11 mouse cellular contexts compared by ENCODE assay signal in the genomic region with DNA sequence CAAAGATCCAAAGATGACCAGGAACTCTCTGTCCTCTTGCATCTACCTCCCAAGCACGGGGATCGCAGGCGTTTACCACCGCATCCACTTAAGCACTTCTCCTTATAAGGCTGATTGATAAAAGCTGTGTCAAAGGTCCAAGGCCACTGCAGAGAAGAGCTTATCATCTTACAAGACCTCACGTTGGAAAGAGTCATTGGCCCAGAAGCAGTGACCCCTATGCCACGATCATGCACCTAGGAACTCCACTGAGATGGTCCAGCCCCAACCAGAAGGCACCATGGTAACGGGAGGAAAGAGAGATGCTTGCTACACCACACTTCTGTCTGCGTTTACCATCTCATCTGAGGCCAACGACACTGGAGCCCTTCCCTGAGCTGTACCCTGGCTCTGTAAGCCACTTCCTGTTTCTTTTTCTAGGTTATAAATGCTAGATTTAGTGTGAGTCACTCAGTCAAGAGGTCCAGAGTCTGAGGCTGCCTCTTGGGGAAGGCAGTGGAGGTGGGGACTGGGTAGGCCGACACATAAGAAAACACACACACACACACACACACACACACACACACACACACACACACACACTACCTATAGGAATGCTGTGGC.
DNase-seq lines count a peak whose midpoint lies in the region; ATAC-seq and TF ChIP-seq lines count a peak whose summit lies in the region.
"Had no signal": no experiment of that assay in that cellular context is flagged by ENCODE, and none has a peak within 500 bp of the region (broad histone marks: within the 10 kb centered on the region; RNA-seq: fewer than 3 reads in every experiment).

No protein-coding gene starts in this region.

- H3K36me3 ChIP-seq in kidney, embryonic 16.5 days (ENCODE audit: insufficient read depth, low read length) = no peaks in the 10 kb centered on the region
- no peaks in the 10 kb centered on the region for H3K36me3 ChIP-seq in stomach, postnatal 0 days (ENCODE audit: control insufficient read depth, insufficient read depth, low read length)
- H3K36me3 ChIP-seq in forebrain, embryonic 13.5 days (ENCODE audit: poor library complexity, severe bottlenecking) = no peaks in the 10 kb centered on the region
- H3K36me3 ChIP-seq: embryonic facial prominence, embryonic 15.5 days; liver, embryonic 15.5 days had no signal

- H3K4me1 ChIP-seq in kidney, embryonic 16.5 days (ENCODE audit: insufficient read depth, low read length) = peaks cover 11% of the 10 kb centered on the region
- peaks cover 4% of the 10 kb centered on the region for H3K4me1 ChIP-seq in stomach, postnatal 0 days (replicated peaks; ENCODE audit: control insufficient read depth, insufficient read depth)
- no peaks in the 10 kb centered on the region for H3K4me1 ChIP-seq in forebrain, embryonic 13.5 days
- H3K4me1 ChIP-seq: embryonic facial prominence, embryonic 15.5 days had no signal

- TF ChIP-seq CTCF in stomach, postnatal 0 days (IDR thresholded peaks at IDR 0.05; ENCODE audit: low read depth) = no peak

- 56% methylated on average over 10 of the region's 10 CpGs for WGBS in kidney, embryonic 16.5 days
- 62% methylated on average over 10 of the region's 10 CpGs for WGBS in stomach, postnatal 0 days
- 90% methylated on average over 9 of the region's 10 CpGs for WGBS in forebrain, embryonic 13.5 days

- no peak overlapping the region for H3K9ac ChIP-seq in kidney, embryonic 16.5 days (replicated peaks; ENCODE audit: low read length)
- H3K9ac ChIP-seq in stomach, postnatal 0 days (ENCODE audit: low read length) = no peak overlapping the region
- no peak overlapping the region for H3K9ac ChIP-seq in forebrain, embryonic 13.5 days
- H3K9ac ChIP-seq: embryonic facial prominence, embryonic 15.5 days; liver, embryonic 15.5 days had no signal

- no peak for TF ChIP-seq EP300 in stomach, postnatal 0 days (optimal IDR thresholded peaks at IDR 0.05)

- ATAC-seq in kidney, embryonic 16.5 days (ENCODE audit: low FRiP score, low TSS enrichment) = peak; percentile 43; the same call in 1 of the 2 replicates
- peak; percentile 88 for ATAC-seq in stomach, postnatal 0 days (ENCODE audit: low FRiP score, low TSS enrichment)
- ATAC-seq in forebrain, embryonic 13.5 days = no peak

- no peaks in the 10 kb centered on the region for H3K9me3 ChIP-seq in kidney, embryonic 16.5 days (ENCODE audit: low read length)
- no peaks in the 10 kb centered on the region for H3K9me3 ChIP-seq in stomach, postnatal 0 days (ENCODE audit: control insufficient read depth, low read length)
- H3K9me3 ChIP-seq in forebrain, embryonic 13.5 days (replicated peaks) = no peaks in the 10 kb centered on the region
- H3K9me3 ChIP-seq: embryonic facial prominence, embryonic 15.5 days; liver, embryonic 15.5 days had no signal

- no peak overlapping the region for H3K4me2 ChIP-seq in kidney, embryonic 16.5 days (replicated peaks; ENCODE audit: low read depth, low read length)
- H3K4me2 ChIP-seq in stomach, postnatal 0 days (replicated peaks; ENCODE audit: low read depth) = no peak overlapping the region
- H3K4me2 ChIP-seq in forebrain, embryonic 13.5 days = no peak overlapping the region
- H3K4me2 ChIP-seq: embryonic facial prominence, embryonic 15.5 days; liver, embryonic 15.5 days had no signal

- no peak overlapping the region for H3K4me3 ChIP-seq in kidney, embryonic 16.5 days (ENCODE audit: low read length)
- no peak overlapping the region for H3K4me3 ChIP-seq in stomach, postnatal 0 days (ENCODE audit: low read depth, low read length)
- H3K4me3 ChIP-seq in forebrain, embryonic 13.5 days = no peak overlapping the region
- H3K4me3 ChIP-seq: embryonic facial prominence, embryonic 15.5 days; liver, embryonic 15.5 days had no signal

- DNase-seq in kidney, postnatal 25 days = no peak
- peak; percentile 67 for DNase-seq in NIH3T3 (ENCODE audit: low read depth)
- DNase-seq in lung, postnatal 36 days = peak; percentile 66
- peak; percentile 47 for DNase-seq in stomach, postnatal 0 days (ENCODE audit: low spot score)
- DNase-seq in embryo, embryonic 9.5 days (ENCODE audit: extremely low spot score) = no peak
- no peak for DNase-seq in left cerebral cortex, adult 11 months (ENCODE audit: low spot score)
- DNase-seq: gastrocnemius, postnatal 36 days had no signal

- no peak overlapping the region for H3K27ac ChIP-seq in kidney, embryonic 16.5 days (ENCODE audit: low read length)
- 0 out of 2 replicates have a peak overlapping the region, but pooled peaks have one; percentile 6 for H3K27ac ChIP-seq in stomach, postnatal 0 days (replicated peaks)
- H3K27ac ChIP-seq in forebrain, embryonic 13.5 days = no peak overlapping the region
- H3K27ac ChIP-seq: embryonic facial prominence, embryonic 15.5 days; liver, embryonic 15.5 days had no signal

- H3K27me3 ChIP-seq in kidney, embryonic 16.5 days (ENCODE audit: insufficient read depth, low read length) = no peaks in the 10 kb centered on the region
- H3K27me3 ChIP-seq in stomach, postnatal 0 days (ENCODE audit: control insufficient read depth, insufficient read depth, low read length) = no peaks in the 10 kb centered on the region
- H3K27me3 ChIP-seq in forebrain, embryonic 13.5 days = no peaks in the 10 kb centered on the region
- H3K27me3 ChIP-seq: embryonic facial prominence, embryonic 15.5 days; liver, embryonic 15.5 days had no signal

Comparison
In these comparisons a context has a peak if more than half of its experiments do, and no peak if none do; other contexts are left out.
1. DNase-seq: peak in NIH3T3 (single experiment), lung, postnatal 36 days (single experiment) and stomach, postnatal 0 days (single experiment); none in kidney, postnatal 25 days (0 of 2), embryo, embryonic 9.5 days (single experiment) and left cerebral cortex, adult 11 months (single experiment).